Mouse (Mus musculus): ENCODE results near the gene Phlpp2. TPM values are rescaled to one million over a fixed set of nuclear protein-coding genes. Genes with fewer than 3 reads are reported as not detected.

The Phlpp2 gene
- polyA plus RNA-seq, 1 experiment from 2014 or later, result 7.7 TPM

GRCm38 (mm10) chr8:109952171-109952570, 83.8 kb downstream of the Phlpp2 start:
- peaks cover 9% of the 10 kb centered on the region for H3K4me1 ChIP-seq (ENCODE audit: control insufficient read depth, insufficient read depth, low read length)
- no peak overlapping the region for H3K4me2 ChIP-seq (ENCODE audit: low read depth, low read length)
- no peak for ATAC-seq (ENCODE audit: low read depth)
- H3K4me3 ChIP-seq (ENCODE audit: low read depth, low read length), result no peak overlapping the region
- no peak overlapping the region for H3K9ac ChIP-seq (replicated peaks; ENCODE audit: low read depth, low read length)
- H3K27ac ChIP-seq (ENCODE audit: low read depth, low read length), result no peak overlapping the region
- H3K27me3 ChIP-seq (ENCODE audit: control insufficient read depth, insufficient read depth, low read length), result no peaks in the 10 kb centered on the region; the same call in 1 of the 2 replicates
- no peaks in the 10 kb centered on the region for H3K36me3 ChIP-seq (ENCODE audit: control insufficient read depth, insufficient read depth, low read length)
- WGBS, result 70% methylated on average over 7 of the region's 7 CpGs
- H3K9me3 ChIP-seq (ENCODE audit: control insufficient read depth, low read length), result no peaks in the 10 kb centered on the region

- peak; percentile 75 for ATAC-seq (ENCODE audit: low read depth)
- H3K36me3 ChIP-seq (ENCODE audit: control insufficient read depth, insufficient read depth, low read length), result no peaks in the 10 kb centered on the region
- H3K9ac ChIP-seq (replicated peaks; ENCODE audit: low read depth, low read length), result no peak overlapping the region
- 29% methylated on average over 13 of the region's 13 CpGs for WGBS
- H3K9me3 ChIP-seq (ENCODE audit: control insufficient read depth, low read length), result no peaks in the 10 kb centered on the region
- no peak overlapping the region for H3K4me3 ChIP-seq (ENCODE audit: low read depth, low read length)
- no peak overlapping the region for H3K4me2 ChIP-seq (ENCODE audit: low read depth, low read length)
- peaks cover 9% of the 10 kb centered on the region for H3K4me1 ChIP-seq (ENCODE audit: control insufficient read depth, insufficient read depth, low read length)
- H3K27ac ChIP-seq (ENCODE audit: low read depth, low read length), result peak overlapping the region; percentile 45; the same call in 1 of the 2 replicates
- H3K27me3 ChIP-seq (ENCODE audit: control insufficient read depth, insufficient read depth, low read length), result no peaks in the 10 kb centered on the region; the same call in 1 of the 2 replicates
Observed at GRCm38 (mm10) chr8:109954486-109954948, 86.2 kb downstream of the Phlpp2 start.

GRCm38 (mm10) chr8:109957167-109958028, 89.1 kb downstream of the Phlpp2 start:
- no peak overlapping the region for H3K27ac ChIP-seq (ENCODE audit: low read depth, low read length)
- no peak overlapping the region for H3K9ac ChIP-seq (replicated peaks; ENCODE audit: low read depth, low read length)
- 0 out of 2 replicates have a peak, but pooled peaks have one; percentile 19 for ATAC-seq (ENCODE audit: low read depth)
- H3K36me3 ChIP-seq (ENCODE audit: control insufficient read depth, insufficient read depth, low read length), result no peaks in the 10 kb centered on the region
- peaks cover 13% of the 10 kb centered on the region for H3K4me1 ChIP-seq (ENCODE audit: control insufficient read depth, insufficient read depth, low read length)
- no peak overlapping the region for H3K4me2 ChIP-seq (ENCODE audit: low read depth, low read length)
- no peak overlapping the region for H3K4me3 ChIP-seq (ENCODE audit: low read depth, low read length)
- no peaks in the 10 kb centered on the region for H3K9me3 ChIP-seq (ENCODE audit: control insufficient read depth, low read length)
- peaks cover 9% of the 10 kb centered on the region for H3K27me3 ChIP-seq (ENCODE audit: control insufficient read depth, insufficient read depth, low read length)
- 6% methylated on average over 16 of the region's 16 CpGs for WGBS

GRCm38 (mm10) chr8:109958036-109958655, 89.8 kb downstream of the Phlpp2 start:
- Histone ChIP-seq H3K27ac (ENCODE audit: low read depth, low read length) (no peak overlapping the region), H3K27me3 (ENCODE audit: control insufficient read depth, insufficient read depth, low read length) (peaks cover 11% of the 10 kb centered on the region), H3K4me1 (ENCODE audit: control insufficient read depth, insufficient read depth, low read length) (peaks cover 13% of the 10 kb centered on the region), H3K36me3 (ENCODE audit: control insufficient read depth, insufficient read depth, low read length) (no peaks in the 10 kb centered on the region), H3K4me3 (ENCODE audit: low read depth, low read length) (no peak overlapping the region), H3K9me3 (ENCODE audit: control insufficient read depth, low read length) (no peaks in the 10 kb centered on the region), H3K4me2 (ENCODE audit: low read depth, low read length) (no peak overlapping the region), H3K9ac (replicated peaks; ENCODE audit: low read depth, low read length) (no peak overlapping the region)
- 42% methylated on average over 9 of the region's 12 CpGs for WGBS
- ATAC-seq (ENCODE audit: low read depth), result no peak

- H3K4me2 ChIP-seq (ENCODE audit: low read depth, low read length), result no peak overlapping the region
- H3K9me3 ChIP-seq (ENCODE audit: control insufficient read depth, low read length), result no peaks in the 10 kb centered on the region
- no peaks in the 10 kb centered on the region for H3K36me3 ChIP-seq (ENCODE audit: control insufficient read depth, insufficient read depth, low read length)
- H3K27me3 ChIP-seq (ENCODE audit: control insufficient read depth, insufficient read depth, low read length), result peaks cover 11% of the 10 kb centered on the region
- peaks cover 13% of the 10 kb centered on the region for H3K4me1 ChIP-seq (ENCODE audit: control insufficient read depth, insufficient read depth, low read length)
- H3K27ac ChIP-seq (ENCODE audit: low read depth, low read length), result no peak overlapping the region
- ATAC-seq (ENCODE audit: low read depth), result no peak
- H3K4me3 ChIP-seq (ENCODE audit: low read depth, low read length), result no peak overlapping the region
- H3K9ac ChIP-seq (replicated peaks; ENCODE audit: low read depth, low read length), result no peak overlapping the region
- 64% methylated on average over 4 of the region's 4 CpGs for WGBS
Observed at GRCm38 (mm10) chr8:109959112-109959511, 90.8 kb downstream of the Phlpp2 start.

- no peak within 1 kb of the TSS for H3K9ac ChIP-seq (replicated peaks; ENCODE audit: low read depth, low read length)
Observed at GRCm38 (mm10) chr8:109961693-109962367, 93.5 kb downstream of the Phlpp2 start, which contains the start of gene Marveld3. TSS of gene Marveld3 (minus strand) at chr8:109962203.

GRCm38 (mm10) chr8:109962896-109963295, 94.6 kb downstream of the Phlpp2 start:
- Histone ChIP-seq H3K9ac (replicated peaks; ENCODE audit: low read depth, low read length) (no peak overlapping the region), H3K4me2 (ENCODE audit: low read depth, low read length) (no peak overlapping the region)
- 83% methylated on average over 9 of the region's 9 CpGs for WGBS

More at GRCm38 (mm10) chr8:109961693-109962367, 93.5 kb downstream of the Phlpp2 start, which contains the start of gene Marveld3:
- no peak within 1 kb of the TSS for H3K27ac ChIP-seq (ENCODE audit: low read depth, low read length)
- peaks cover 11% of the 10 kb centered on the region for H3K27me3 ChIP-seq (ENCODE audit: control insufficient read depth, insufficient read depth, low read length)
- 2% methylated on average over 60 of the region's 64 CpGs for WGBS
- H3K4me1 ChIP-seq (ENCODE audit: control insufficient read depth, insufficient read depth, low read length), result peaks cover 9% of the 10 kb centered on the region; the same call in 1 of the 2 replicates
- H3K4me2 ChIP-seq (ENCODE audit: low read depth, low read length), result peak within 1 kb of the TSS; percentile 46
- ATAC-seq (ENCODE audit: low read depth), result no peak
- H3K36me3 ChIP-seq (ENCODE audit: control insufficient read depth, insufficient read depth, low read length), result no peaks in the 10 kb centered on the region
- H3K9me3 ChIP-seq (ENCODE audit: control insufficient read depth, low read length), result no peaks in the 10 kb centered on the region
- peak within 1 kb of the TSS; percentile 30 for H3K4me3 ChIP-seq (ENCODE audit: low read depth, low read length)

GRCm38 (mm10) chr8:109963421-109963820, 95.1 kb downstream of the Phlpp2 start:
- Histone ChIP-seq H3K27me3 (ENCODE audit: control insufficient read depth, insufficient read depth, low read length) (peaks cover 11% of the 10 kb centered on the region), H3K9ac (replicated peaks; ENCODE audit: low read depth, low read length) (no peak overlapping the region), H3K4me2 (ENCODE audit: low read depth, low read length) (no peak overlapping the region), H3K4me3 (ENCODE audit: low read depth, low read length) (no peak overlapping the region), H3K36me3 (ENCODE audit: control insufficient read depth, insufficient read depth, low read length) (no peaks in the 10 kb centered on the region), H3K4me1 (ENCODE audit: control insufficient read depth, insufficient read depth, low read length) (peaks cover 5% of the 10 kb centered on the region; the same call in 1 of the 2 replicates), H3K9me3 (ENCODE audit: control insufficient read depth, low read length) (no peaks in the 10 kb centered on the region), H3K27ac (ENCODE audit: low read depth, low read length) (no peak overlapping the region)
- no peak for ATAC-seq (ENCODE audit: low read depth)
- 75% methylated on average over 13 of the region's 13 CpGs for WGBS

More at GRCm38 (mm10) chr8:109962896-109963295, 94.6 kb downstream of the Phlpp2 start:
- H3K27me3 ChIP-seq (ENCODE audit: control insufficient read depth, insufficient read depth, low read length), result peaks cover 11% of the 10 kb centered on the region
- no peaks in the 10 kb centered on the region for H3K9me3 ChIP-seq (ENCODE audit: control insufficient read depth, low read length)
- peaks cover 5% of the 10 kb centered on the region; the same call in 1 of the 2 replicates for H3K4me1 ChIP-seq (ENCODE audit: control insufficient read depth, insufficient read depth, low read length)
- no peak overlapping the region for H3K27ac ChIP-seq (ENCODE audit: low read depth, low read length)
- no peaks in the 10 kb centered on the region for H3K36me3 ChIP-seq (ENCODE audit: control insufficient read depth, insufficient read depth, low read length)
- no peak overlapping the region for H3K4me3 ChIP-seq (ENCODE audit: low read depth, low read length)
- ATAC-seq (ENCODE audit: low read depth), result no peak
